Mouse (Mus musculus) megakaryocyte, embryonic 14.5 days (primary cell): ENCODE data around the gene Arhgap15.

Experiments used
- FLI1 ChIP-seq: IDR thresholded peaks from 2 replicates; pipeline ENCODE4 v1.6.1; 2012; ENCODE audit warnings: low read length, inconsistent platforms, mixed read lengths
- GATA1 ChIP-seq: IDR thresholded peaks from 3 replicates; pipeline ENCODE4 v1.6.1; 2012; ENCODE audit warnings: mixed read lengths, low read length, inconsistent platforms, borderline replicate concordance

DNA sequence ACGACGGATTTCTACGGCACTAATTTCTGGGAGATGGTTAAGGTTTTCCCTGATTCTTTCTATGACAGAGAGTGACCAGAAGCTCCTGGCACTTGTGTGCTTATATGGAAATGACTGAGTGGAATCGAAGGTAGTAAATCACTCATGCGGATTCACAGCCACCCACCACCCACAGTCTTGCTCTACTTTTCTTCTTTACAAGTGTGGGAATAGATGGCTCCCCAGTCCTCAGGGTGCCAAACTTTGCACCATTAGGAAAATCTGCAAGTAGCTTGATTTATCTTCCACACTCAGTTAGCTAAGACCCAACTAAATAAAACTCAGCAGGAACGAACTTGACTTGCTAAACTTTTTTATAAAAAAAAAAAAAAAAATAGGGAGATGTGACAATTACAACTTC is 331.9 kb downstream of the Arhgap15 start:
- TF ChIP-seq GATA1 (no peak), FLI1 (no peak)
